Mouse (Mus musculus) megakaryocyte-erythroid progenitor cell, adult 5-6 weeks (primary cell): Measurements from ENCODE around the gene Zfyve21. TPM values are rescaled to one million over a fixed set of nuclear protein-coding genes. Genes with fewer than 3 reads are reported as not detected.
A peak's percentile ranks its signal among the peaks of the same experiment; 100 is the strongest.

Source experiments
- ATAC-seq: replicated peaks from 2 replicates; pipeline ENCODE4 v1.8.0; 2016; ENCODE audit warnings: mild to moderate bottlenecking, inconsistent platforms; ENCODE audit not compliant: severe bottlenecking, poor library complexity, low FRiP score, low TSS enrichment
- total RNA-seq, 2 experiments: library from RNA; stranded (forward) in 1 of 2; stranded (reverse) in 1 of 2; fragments of 200-1000, 215-1000 nt in 1 of 2; fragments of >200 nt in 1 of 2; fragmentation: Nextera tagmentation in 1 of 2; gene quantifications; 2 replicates each; pipeline ENCODE4 v1.2.3; 2014 to 2017

Zfyve21 gene
- total RNA-seq, 2 experiments from 2014 or later, result 9.6 to 20.4 TPM

GRCm38 (mm10) chr12:111797251-111797650 is 16.7 kb upstream of the Zfyve21 start:
- no peak for ATAC-seq

DNA sequence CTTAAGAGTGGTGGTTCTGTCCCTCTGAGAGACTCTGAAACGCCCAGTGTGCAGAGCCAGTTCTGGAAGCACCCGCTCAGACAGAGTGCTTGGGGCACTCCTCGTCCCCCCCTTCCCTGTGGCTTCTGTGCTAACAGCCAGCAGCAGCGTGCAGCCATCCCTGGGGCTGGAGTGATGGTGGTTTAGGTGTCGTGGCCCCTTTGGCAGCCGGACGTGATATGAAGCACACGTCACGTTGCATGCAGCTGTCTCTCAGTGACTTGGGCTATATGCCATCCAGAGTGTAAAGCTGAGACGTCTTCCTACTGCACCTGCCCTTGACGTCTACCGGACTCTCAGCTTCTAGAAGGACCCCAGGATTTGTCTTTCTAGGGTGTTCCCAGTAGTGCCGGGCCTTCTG is 15.5 kb upstream of the Zfyve21 start:
- ATAC-seq, result no peak

- no peak for ATAC-seq
These were observed 13.3 kb upstream of the Zfyve21 start for GRCm38 (mm10) chr12:111800459-111801183.

GRCm38 (mm10) chr12:111803538-111803937 is 10.4 kb upstream of the Zfyve21 start:
- no peak for ATAC-seq

- ATAC-seq, result no peak
These were observed 5.2 kb upstream of the Zfyve21 start for GRCm38 (mm10) chr12:111808775-111809174.

DNA sequence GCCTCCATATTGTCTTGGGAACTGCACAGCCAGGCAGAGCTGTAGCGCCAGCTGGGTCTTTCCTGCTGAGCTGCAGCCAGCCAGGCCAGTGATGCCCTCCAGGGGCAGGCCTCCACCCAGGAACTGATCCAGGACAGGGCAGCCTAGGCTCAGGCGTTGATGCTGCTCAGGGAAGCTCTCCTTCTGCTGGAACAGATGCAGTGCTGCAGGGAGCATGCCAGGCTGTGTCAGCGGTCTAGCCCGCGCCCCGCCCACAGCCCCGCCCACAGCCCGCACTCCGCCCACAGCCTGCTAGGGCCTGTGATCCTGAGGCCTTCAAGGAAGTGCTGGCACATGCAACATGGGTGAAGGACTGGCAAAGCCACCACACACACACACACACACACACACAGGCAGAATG is 4.2 kb upstream of the Zfyve21 start:
- ATAC-seq, result peak; percentile 48

GRCm38 (mm10) chr12:111812075-111812474 is 1.9 kb upstream of the Zfyve21 start:
- ATAC-seq, result no peak

DNA sequence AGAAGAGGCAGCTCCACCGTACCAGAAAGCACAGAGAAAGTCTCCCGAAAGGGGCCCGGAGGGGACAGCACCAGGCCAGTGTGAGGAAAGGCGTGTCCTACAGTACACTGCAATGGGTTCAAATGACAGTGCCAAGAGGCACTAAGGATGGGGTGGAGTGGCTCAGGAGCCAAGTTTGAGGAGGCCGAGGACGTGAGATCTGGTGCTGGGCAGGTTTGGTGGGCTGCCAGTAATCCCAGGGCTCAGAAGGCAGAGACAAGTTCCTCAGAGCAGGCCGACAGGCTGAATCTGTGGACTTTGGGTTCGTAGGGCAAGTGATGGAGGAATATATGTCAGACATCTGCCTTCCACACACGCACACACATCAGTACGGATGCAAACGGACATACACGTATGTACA is 1.4 kb upstream of the Zfyve21 start:
- no peak for ATAC-seq

DNA sequence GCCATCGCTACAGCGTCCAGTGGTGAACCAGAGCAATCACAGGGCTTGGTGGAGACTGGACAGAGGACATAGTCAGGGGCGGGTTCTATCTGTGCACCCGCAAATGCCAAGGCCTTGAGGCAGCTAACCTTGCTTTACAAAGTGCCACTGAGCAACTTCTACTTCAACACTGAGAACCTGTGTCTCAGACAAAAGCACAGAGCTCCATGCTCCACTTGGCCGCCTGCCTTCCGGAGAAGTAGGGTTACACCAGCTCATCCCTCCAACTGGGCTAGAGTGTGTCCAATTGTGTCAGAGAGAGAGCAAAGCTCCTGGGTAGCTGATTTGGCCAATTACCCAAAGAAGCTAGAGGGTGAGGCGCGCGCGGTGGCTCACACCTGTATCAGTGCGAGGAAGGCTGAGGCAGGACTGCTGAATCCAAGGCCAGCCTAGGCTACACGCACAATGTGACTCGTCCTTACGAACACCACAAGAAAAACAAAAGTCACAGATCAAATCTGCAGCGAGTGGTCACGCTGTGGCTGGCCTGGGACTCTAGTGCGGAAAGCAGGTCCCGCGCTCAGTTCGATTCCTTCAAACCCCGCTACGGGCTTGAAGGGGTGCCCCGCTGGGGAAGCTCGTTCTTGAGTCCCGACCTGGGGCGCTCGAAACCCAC is 732 bp upstream of the Zfyve21 start:
- peak; percentile 2; the same call in 1 of the 2 replicates for ATAC-seq

- ATAC-seq, result no peak
These were observed 1.1 kb downstream of the Zfyve21 start for GRCm38 (mm10) chr12:111814769-111815762.

- no peak for ATAC-seq
These were observed 2.6 kb downstream of the Zfyve21 start for GRCm38 (mm10) chr12:111816528-111816927.

- ATAC-seq, result peak; percentile 36
These were observed 3.0 kb downstream of the Zfyve21 start for GRCm38 (mm10) chr12:111816967-111817366.

GRCm38 (mm10) chr12:111817991-111818390 is 4.0 kb downstream of the Zfyve21 start:
- ATAC-seq, result no peak

DNA sequence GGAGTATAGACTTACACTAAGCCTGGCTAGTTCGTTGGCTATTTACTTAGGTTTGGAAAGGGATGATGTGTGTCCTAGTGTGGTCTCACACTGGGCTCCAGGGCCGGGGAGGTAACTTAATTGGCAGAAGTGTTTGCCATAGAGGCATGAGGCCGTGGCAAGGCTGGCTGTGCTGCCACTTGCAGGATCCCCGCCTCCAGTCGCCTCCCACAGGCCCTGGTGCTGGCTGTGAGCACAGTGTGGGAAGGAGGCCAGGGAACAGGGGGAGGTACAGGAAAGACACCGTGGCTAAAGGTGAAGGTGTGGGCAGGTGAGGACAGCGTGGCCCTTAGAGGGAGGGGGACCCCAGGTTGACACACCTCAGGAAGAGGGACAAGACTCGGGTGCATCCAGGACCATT is 6.0 kb downstream of the Zfyve21 start:
- no peak for ATAC-seq

DNA sequence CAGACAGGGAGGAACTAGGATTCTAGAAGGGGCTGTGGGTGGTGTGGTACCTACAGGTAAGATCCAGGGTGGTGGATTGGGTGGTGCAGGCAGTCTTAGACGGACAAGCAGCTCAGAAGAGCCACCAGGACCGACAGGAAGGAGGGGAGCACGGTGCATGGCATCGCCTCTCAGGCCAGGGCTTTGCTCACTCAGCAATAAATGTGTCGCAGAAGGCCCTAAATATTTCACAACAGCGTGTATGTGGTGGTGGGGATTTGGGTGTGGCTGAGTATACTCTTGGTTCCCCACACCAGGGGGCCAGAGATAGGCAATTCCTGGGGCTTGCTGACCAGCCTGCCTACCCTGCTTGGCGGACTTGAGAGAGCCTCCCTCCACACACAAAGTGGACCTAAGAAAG is 6.7 kb downstream of the Zfyve21 start:
- no peak for ATAC-seq

- ATAC-seq, result no peak
These were observed 8.0 kb downstream of the Zfyve21 start for GRCm38 (mm10) chr12:111821931-111822330.

GRCm38 (mm10) chr12:111827556-111827955 is 13.6 kb downstream of the Zfyve21 start:
- no peak for ATAC-seq

GRCm38 (mm10) chr12:111829447-111829846 is 15.5 kb downstream of the Zfyve21 start:
- no peak for ATAC-seq

DNA sequence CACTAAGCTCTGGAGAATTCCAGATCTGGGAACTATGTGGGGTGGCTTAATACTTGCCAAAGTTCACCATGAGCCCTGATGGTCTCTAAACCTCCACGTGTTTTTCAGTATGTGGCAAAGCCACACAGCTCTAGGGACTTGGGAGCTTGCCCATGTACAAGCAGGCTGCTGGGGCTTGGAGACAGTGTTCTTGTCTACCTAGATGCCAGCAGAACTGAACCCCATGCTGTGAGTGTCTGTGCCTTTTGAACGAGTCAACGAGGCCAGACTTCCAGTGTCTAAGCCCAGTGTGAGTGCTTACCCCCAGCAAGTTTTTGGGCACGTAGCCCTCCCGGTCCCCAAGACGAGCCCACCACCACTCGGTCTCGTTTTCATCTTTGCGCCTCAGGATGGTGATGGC is 16.0 kb downstream of the Zfyve21 start:
- no peak for ATAC-seq

DNA sequence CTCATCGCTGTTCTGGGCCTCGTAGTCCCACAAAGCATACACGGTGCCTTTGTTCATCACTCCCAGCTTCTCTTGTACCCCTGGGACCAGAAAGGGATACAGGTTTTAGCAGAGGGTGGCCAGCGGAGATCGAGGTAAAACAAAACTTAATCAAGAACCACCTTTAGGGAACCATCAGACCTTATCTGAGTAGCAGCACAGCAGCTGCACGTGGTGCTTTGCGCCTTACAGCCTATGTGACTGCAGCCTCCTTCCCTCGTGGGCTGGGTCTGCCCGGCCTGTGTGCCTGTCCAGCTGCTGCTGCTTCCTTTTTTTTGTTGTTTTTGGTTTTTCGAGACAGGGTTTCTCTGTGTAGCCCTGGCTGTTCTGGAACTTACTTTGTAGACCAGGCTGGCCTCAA is 16.4 kb downstream of the Zfyve21 start:
- ATAC-seq, result peak; percentile 47
